Mouse (Mus musculus) telencephalon, adult 2 months (tissue): ENCODE data around the gene Romo1.
"Not testable (repeated sequence)": the region's sequence is repeated elsewhere in the genome, so short reads cannot be mapped to it uniquely, and the experiment has no call there.

Source experiments
- DNase-seq: peaks from one replicate; pipeline ENCODE4 v3.0.0-alpha.2; 2011; ENCODE audit warnings: low read depth, low spot score

The Romo1 gene

DNA sequence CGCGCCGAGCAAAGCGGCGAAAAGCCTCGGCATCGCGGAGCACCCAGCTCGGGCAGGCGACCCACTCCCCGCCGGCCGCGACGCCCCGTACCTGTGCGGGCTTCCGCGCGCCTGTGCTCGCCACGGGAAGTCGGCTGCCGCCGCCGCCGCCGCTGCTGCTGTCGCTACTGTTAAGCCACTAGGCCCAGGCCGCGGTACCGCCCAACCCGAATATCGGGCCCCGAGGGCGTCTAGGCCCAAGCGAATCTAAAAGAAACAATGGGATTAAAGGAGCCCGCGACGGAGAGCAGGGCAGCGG lies 35.9 kb downstream of the Romo1 start:
- DNase-seq = no peak

DNA sequence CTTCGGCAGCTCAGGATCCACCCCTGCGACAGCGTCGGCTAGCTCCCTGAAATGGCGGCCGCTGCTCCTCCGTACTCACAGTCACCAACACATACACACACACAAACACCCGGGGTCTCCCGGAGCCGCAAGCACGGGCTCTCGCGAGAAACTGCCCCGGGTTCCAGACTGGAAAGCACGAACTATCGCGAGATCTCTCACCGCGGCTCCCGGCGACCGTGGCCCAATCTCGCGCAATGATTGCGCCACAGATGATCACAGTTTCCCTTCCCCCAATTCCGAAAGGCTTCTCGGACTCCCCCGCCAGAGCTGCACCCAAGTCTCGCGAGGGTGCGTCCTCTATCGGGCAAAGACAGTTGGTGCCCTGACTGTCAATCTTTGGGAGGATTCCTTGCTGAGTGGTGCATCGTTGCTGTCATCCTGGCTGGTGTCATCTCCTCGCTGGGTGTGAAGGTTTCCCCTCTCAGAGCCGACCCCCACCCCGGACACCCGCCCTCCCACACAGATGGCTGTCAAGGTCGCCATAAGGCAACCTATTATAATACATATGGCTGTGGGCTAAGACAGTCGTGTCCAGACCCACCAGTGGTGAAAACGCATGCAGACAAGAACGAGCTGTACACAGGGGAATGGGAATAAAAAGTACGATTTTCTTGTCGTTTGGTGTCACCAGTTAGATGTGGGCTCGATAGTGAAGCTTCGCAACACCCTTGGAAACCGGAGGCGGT lies 36.4 kb downstream of the Romo1 start, which contains the start of gene Rbm39:
TSS of gene Rbm39 (minus strand) at position 145 of the 728 bp plus-strand sequence.
- peak; percentile 99 for DNase-seq

DNA sequence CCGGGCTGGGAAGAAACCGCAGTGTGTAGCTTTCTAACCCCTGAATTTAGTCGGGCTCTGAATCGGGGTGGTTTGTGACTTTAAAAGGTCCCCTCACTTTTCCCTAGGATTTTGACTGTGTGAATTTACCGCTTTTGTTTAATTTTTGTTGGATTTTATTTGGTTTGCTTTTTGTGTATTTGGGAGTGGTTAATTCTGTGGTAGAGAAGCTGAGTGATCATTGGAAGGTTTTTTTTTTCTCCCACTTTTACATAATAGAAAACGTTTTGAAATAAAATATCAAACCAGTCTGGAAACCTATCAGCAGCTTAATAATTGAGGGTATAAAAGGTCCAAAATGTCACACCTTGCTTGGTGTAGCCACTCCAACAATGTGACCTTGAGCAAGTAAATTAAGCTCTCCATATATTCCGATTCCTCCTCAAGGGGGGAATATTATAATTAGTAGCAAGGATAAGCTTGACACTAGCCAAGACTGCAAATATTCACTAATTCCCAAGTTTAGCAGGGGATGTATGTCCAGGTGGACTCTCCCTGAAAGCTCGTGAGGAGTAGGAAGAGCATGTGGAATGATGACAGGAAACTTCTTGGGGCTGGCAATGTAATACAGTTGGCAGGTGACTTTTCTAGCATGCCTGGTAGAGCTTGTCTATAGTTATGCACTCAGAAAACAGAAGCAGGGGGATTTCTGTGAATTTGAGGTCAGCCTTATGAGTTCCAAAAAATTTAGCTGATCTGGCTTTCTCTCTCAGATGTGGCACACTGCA lies 37.2 kb downstream of the Romo1 start:
- no peak for DNase-seq

DNA sequence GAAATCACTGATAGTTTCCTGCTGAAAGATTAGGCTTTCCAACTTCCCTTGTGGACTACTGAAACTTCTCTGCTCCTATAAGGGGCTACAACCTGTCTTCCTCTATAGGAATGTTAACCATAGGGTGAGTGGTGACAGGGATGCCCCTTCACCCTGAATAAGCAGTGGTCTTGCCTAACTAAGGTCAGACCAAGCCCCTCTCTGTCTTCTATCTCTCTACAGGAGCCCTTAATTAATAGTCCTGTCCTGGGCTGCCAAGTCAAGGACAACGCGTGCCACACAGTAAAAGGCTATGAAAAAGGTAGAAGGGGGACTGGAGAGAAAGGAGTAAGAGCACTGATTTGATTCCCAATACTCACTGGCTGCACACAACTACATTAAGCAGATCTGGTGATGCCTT lies 37.8 kb downstream of the Romo1 start:
- DNase-seq = no peak

DNA sequence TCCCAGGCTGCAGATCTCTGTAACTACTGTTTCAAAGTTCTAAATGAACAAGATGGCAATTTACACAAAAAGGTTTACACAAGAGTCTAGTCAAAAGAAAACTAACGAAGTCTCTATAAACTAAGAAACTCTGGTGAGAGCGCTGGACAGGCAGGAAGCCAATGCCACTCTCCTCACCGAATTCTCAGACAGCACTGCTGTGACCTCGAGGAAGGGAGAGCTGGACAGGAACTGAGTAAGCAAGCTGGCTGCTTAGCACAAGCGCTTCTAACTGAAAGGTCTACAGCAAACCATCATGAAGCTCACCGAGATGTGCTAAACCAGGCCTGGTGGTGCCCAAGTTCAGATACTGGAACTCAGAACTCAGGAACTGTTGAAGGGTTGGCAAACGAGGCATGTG lies 45.4 kb downstream of the Romo1 start:
- DNase-seq = not testable (repeated sequence)

DNA sequence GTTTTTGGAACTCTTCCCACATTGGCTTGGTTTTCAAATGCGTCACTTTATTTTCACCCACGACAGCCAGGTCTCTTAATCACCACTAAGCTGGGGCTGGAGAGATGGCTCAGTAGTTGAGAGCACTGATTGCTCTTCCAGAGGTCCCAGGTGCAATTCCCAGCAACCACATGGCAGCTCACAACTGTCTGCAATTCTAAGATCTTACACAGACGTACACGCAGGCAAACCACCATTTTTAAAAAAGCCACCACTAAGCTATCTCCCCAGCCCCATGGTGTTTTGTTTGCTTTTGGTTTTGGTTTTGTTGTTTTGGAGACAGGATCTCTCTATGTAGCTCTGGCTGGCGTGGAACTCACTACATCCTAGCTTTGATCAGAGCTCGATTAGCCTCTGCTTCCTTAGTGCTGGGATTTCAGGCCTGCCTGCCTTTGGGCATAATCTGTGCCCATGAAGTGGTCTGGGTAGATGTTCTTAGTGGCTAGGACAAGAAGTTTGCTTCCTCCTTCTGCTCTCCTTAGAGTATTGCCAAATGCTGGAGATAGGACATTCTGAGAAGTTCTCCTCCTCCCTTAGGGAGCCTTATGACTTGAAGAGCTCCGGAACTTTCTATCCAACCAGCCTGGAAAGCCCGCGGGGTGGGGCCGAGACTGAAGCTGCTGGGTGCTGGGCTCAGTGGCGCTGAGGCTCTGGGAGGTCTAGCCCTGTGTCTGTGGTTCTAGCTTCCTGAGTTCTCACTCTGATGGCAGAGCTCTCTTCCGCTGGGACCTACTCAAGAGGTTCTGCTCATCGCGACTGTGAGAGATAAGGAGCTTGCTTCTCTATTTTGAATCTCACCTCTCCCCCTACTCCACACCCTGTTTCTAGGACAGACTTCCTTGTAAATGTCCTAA lies 46.4 kb downstream of the Romo1 start:
- no peak for DNase-seq

DNA sequence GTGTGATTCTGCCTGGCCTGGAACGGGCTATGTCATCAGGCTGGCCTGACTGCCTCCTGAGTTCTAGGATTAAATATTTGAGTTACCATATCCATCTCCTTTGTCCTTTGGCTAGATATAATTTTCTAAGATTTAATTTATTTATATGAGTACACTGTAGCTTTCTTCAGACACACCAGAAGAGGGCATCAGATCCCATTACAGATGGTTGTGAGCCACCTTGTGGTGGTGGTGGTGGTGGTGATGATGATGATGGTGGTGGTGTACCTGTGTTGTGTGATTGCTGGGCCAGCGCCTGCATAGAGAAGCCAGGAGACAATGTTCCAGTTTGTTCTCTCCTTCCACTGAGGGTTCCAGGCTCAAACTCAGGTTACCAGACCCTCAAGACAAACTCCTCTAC lies 47.7 kb downstream of the Romo1 start:
- no peak for DNase-seq

DNA sequence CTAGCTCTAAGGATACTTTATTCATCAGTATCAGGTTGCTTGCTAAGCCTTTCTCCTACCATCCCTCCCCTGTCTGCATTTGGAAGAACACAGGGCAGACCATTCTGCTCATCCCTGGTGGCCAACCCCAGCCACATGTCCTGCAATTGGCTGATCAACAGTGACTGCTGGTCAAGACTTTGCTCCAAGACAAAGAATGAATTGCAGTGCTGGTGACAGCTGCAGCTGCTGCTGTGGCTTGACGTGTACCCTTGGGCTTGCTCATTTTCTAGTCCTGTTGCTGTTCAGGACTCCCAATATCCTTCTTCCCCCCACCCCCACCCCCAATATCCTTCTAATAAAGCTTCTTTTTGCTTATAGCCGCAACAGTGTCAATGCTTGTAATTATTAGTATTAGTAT lies 48.2 kb downstream of the Romo1 start:
- no peak for DNase-seq

DNA sequence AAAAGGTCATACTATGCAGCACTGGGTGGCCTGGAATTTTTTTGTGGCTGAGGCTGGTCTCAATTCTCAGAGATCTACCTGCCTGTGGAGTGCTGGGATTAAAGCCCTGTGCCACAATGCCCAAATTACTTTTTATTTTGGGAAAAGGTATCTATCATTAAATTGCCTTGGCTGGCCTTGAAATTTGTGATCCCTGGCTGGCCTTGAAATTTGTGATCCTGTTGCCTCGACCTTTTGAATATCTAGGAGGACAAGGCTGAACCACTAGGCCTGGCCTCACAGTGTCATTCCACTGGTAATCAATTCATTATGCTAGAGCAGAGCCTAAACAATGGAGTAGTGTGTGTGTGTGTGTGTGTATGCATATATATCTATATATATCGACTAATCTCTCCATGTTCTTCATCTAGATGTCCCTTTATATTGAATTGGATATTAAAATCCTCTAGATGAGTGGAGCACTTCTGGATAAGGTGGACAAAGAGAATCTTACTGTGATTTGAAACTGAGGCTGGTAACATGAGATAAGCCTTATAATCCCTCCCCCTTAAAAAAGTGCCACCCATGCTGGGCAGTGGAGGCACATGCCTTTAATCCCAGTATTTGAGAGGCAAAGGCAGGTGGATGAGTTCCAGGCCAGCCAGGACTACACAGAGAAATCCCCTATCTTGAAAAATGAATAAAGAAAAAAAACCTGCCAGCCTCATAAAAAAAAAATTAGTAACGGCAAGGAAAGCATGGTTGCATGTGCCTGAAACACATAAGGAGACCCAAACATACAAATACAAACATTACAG lies 49.4 kb downstream of the Romo1 start:
- DNase-seq = no peak

DNA sequence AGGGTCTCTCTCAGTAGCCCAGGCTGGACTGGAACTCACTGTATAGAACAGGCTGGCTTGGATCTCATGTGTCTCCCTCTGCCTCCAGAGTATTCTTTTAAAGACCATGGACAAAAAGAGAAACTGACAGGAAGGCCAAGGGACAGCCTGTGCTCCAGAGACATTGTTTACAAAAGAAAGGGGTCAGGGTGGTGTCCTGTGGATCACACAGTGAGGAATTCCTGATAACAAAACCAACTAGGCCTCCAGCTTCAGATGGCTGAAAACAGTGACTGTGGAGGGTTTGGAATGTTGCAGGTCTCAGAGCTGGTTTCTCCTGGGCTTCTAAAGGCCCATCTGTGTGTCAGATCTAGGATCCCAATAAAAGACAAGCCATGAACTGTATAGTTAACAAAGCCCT lies 50.7 kb downstream of the Romo1 start:
- DNase-seq = no peak
